Mouse (Mus musculus) liver, embryonic 11.5 days (tissue): ENCODE measurements around the gene Rad51ap1. TPM values are rescaled to one million over a fixed set of nuclear protein-coding genes. Genes with fewer than 3 reads are reported as not detected.

ENCODE experiments used
- ATAC-seq: fragments of 200-750 bp; cut with Nextera tagmentation; replicated peaks from 2 replicates; pipeline ENCODE4 v1.8.0; 2017; ENCODE audit warnings: moderate number of reproducible peaks, mild to moderate bottlenecking, moderate TSS enrichment, moderate library complexity; ENCODE audit not compliant: low FRiP score
- DNase-seq: peaks from one replicate; pipeline ENCODE4 v3.0.0-alpha.2; 2017; ENCODE audit warnings: low spot score
- H3K27ac ChIP-seq: fragments of 300-500 bp; sonication (generic); 2 replicates; pipeline ENCODE4 v1.5.1; 2014; ENCODE audit warnings: mild to moderate bottlenecking, low read depth, low read length, control low read depth
- H3K27me3 ChIP-seq: fragments of 300-500 bp; sonication (generic); replicated peaks from 2 replicates; pipeline ENCODE4 v1.6.1; 2014; ENCODE audit warnings: low read length, mixed read lengths; ENCODE audit not compliant: control insufficient read depth, insufficient read depth
- H3K36me3 ChIP-seq: fragments of 300-500 bp; sonication (generic); 2 replicates; pipeline ENCODE4 v1.6.1; 2014; ENCODE audit warnings: mild to moderate bottlenecking, low read length, moderate library complexity, mixed read lengths; ENCODE audit not compliant: control insufficient read depth, insufficient read depth
- H3K4me1 ChIP-seq: fragments of 300-500 bp; sonication (generic); replicated peaks from 2 replicates; pipeline ENCODE4 v1.6.1; 2014; ENCODE audit warnings: low read length, mixed read lengths; ENCODE audit not compliant: control insufficient read depth, insufficient read depth
- H3K4me2 ChIP-seq: fragments of 300-500 bp; sonication (generic); 2 replicates; pipeline ENCODE4 v1.6.1; 2014; ENCODE audit warnings: mild to moderate bottlenecking, control low read depth, moderate library complexity
- H3K4me3 ChIP-seq: fragments of 300-500 bp; sonication (generic); 2 replicates; pipeline ENCODE4 v1.5.1; 2014; ENCODE audit warnings: low read depth, low read length, control low read depth
- H3K9ac ChIP-seq: fragments of 300-500 bp; sonication (generic); 2 replicates; pipeline ENCODE4 v1.6.1; 2014; ENCODE audit warnings: low read depth, low read length, control low read depth
- H3K9me3 ChIP-seq: fragments of 300-500 bp; sonication (generic); 2 replicates; pipeline ENCODE4 v1.6.1; 2016; ENCODE audit warnings: low read length, inconsistent platforms, mixed read lengths; ENCODE audit not compliant: control insufficient read depth
- WGBS: fragments of 180-500 bp; shearing (Covaris S2); extraction: QIAGEN DNeasy Blood & Tissue Kit; methylation state at CpG from one replicate; pipeline ENCODE4 v1.1.7; 2014; 5-methylcytosine and 5-hydroxymethylcytosine counted together
- polyA plus RNA-seq: library from polyadenylated mRNA; unstranded; fragments of >200 nt; fragmentation: Nextera tagmentation; extraction: Ambion mirVana; gene quantifications from 2 replicates; pipeline ENCODE4 v1.2.1, GENCODE M21; 2014

Gene Rad51ap1
- polyA plus RNA-seq, 1 experiment from 2014 or later, result 85.7 TPM

- ATAC-seq, result no peak
- Histone ChIP-seq H3K4me1 (no peaks in the 10 kb centered on the region), H3K4me3 (no peak overlapping the region), H3K27ac (no peak overlapping the region), H3K36me3 (no peaks in the 10 kb centered on the region), H3K27me3 (no peaks in the 10 kb centered on the region), H3K9ac (no peak overlapping the region), H3K9me3 (no peaks in the 10 kb centered on the region), H3K4me2 (no peak overlapping the region)
- DNase-seq, result no peak
- WGBS, result 47% methylated on average over 8 of the region's 8 CpGs
Measured at GRCm38 (mm10) chr6:126877118-126877517, 62.3 kb downstream of the Rad51ap1 start.

Other genes starting within 250 kb of the Rad51ap1 start
- 1.2 and 1.4 TPM in 2 replicates for gene Kcna6, start 198.9 kb downstream of the Rad51ap1 start, polyA plus RNA-seq
- 228 and 234 TPM in 2 replicates for gene Ndufa9, start 90.5 kb downstream of the Rad51ap1 start, polyA plus RNA-seq
- not detected in 2 replicates for gene Akap3, start 86.5 kb downstream of the Rad51ap1 start, polyA plus RNA-seq
- gene Dyrk4, start 17.7 kb downstream of the Rad51ap1 start, polyA plus RNA-seq, result not detected in 2 replicates
- 20.9 and 27.1 TPM in 2 replicates for gene D6Wsu163e, start 375 bp upstream of the Rad51ap1 start, polyA plus RNA-seq
- gene Fgf6, start 76.0 kb upstream of the Rad51ap1 start, polyA plus RNA-seq, result 0.08 TPM in 1 of 2 replicates, not detected in the other
- gene Fgf23, start 133.3 kb upstream of the Rad51ap1 start, polyA plus RNA-seq, result 0.13 and 0.30 TPM in 2 replicates
- 2.2 and 2.5 TPM in 2 replicates for gene Tigar, start 170.0 kb upstream of the Rad51ap1 start, polyA plus RNA-seq
- 273 and 275 TPM in 2 replicates for gene Ccnd2, start 212.6 kb upstream of the Rad51ap1 start, polyA plus RNA-seq